Mouse (Mus musculus): ENCODE measurements at regions not wholly inside any gene's neighbourhood (a gene's known extent, or its start where the extent isn't known, plus 50 kb on each side); places are given as distances from the start of the nearest gene placed in this dataset.

DNA sequence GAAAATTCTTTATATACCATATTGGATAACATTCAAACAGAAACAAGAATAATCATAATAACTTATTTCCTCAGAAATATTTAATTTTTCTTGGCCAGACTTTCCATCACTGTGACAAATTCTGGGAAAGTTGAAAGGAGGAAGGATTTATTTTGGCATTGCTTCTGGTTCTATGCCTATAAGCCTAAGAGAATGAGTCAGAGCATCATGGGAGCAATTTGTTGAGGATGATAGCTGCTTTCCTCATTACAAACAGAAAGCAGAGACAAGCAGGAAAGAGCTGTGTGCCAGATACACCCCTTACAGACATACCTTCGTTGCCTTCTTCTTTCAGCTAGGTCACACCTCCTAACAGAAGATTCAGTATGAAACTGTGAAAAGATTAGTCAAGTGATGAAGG, 115.3 kb downstream of the Rgs21 start:
- no peak for ATAC-seq (replicated peaks; ENCODE audit: low FRiP score, poor library complexity, severe bottlenecking)

DNA sequence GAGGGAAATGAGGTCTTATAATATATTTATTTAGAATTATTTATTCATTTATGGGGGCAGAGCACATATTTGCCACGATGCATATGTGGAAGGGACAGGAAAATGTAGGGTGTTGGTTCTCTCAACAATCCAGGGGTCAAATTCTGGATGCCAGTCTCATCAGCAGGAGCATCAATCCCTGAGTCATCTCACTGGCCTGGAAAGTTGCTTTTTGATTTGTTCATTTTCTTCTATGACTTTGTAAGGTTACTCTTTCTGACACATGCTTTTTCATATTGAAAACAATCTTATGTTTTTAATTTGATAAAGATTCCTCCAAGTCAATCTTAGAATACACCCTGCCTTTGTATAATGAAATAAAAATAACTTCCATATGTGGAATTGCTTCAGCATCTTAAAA, 115.7 kb downstream of the Rgs21 start:
- no peak for ATAC-seq (replicated peaks; ENCODE audit: low FRiP score, poor library complexity, severe bottlenecking)

DNA sequence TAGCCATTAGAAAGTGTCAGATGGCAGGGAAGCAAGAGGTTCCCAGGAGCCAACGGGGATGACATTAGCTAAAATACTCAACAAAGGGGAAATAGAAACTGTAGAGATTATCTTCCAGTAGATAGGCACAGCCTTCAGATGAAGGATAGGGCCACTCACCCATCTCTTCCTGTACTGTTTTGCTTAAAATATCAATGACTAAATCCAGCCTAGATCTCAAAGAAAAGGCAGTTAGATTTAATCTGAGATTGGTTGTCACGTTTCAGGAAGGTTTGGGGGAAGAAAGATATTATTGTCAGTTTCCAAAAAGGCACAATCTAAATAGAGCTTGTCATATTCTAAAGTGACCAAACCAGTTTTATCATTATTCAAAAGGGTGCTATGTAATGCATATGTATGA, 130.8 kb downstream of the Rgs21 start:
- ATAC-seq (replicated peaks; ENCODE audit: low FRiP score, poor library complexity, severe bottlenecking), result no peak

DNA sequence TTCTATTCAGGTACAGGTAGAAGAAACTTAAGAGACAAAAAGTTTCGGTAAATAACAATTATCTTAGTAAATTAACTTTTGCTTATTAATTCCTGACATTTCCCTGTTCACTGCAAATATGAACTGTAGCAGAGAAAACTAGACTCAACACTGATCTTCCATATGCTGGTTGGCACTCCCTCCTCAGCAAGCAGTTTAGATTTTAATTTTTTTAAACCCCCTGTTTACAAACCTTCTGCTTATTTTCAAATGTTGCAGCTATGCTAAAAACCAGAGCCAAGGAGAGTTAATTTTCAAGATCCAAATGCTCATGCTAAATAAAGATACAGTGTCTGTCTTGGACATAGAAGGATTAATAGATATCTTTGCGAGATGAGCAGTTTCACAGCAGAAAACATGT, 134.7 kb downstream of the Rgs21 start:
- no peak for ATAC-seq (replicated peaks; ENCODE audit: low FRiP score, poor library complexity, severe bottlenecking)

DNA sequence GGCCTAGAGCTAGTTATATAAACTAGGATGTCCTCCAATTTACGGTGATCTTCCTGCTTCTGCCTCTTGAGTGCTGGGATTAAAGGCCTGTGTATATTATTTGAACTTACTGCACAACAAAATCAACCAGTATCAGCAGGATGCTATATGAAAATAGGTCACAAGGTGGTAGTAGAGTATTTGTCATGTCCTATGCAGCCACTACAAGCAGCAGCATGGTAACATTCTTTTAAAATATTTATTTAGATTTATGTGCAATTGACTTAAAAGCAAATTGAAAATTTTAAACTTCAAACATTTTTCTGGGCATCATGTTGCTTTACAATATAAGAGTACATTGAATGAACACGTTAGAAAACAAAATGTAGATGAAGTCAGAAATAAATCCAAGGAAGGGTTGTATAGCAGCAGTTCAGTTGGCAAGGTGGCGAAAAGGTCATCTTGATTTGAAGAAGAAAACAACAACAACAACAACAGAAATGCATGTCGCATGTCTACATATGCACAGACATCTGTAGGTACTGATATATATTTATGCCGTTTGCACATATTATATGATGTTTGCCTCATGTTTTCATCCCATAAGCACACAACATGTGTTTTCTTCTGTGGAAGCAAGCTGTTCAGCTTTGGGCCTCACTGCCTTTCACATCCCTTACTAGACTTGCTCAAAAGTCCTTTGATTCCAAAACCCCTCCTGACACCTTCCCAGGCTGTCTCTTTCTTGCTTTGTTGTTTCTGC, 135.8 kb downstream of the Rgs21 start:
- ATAC-seq (replicated peaks; ENCODE audit: low FRiP score, poor library complexity, severe bottlenecking), result no peak

DNA sequence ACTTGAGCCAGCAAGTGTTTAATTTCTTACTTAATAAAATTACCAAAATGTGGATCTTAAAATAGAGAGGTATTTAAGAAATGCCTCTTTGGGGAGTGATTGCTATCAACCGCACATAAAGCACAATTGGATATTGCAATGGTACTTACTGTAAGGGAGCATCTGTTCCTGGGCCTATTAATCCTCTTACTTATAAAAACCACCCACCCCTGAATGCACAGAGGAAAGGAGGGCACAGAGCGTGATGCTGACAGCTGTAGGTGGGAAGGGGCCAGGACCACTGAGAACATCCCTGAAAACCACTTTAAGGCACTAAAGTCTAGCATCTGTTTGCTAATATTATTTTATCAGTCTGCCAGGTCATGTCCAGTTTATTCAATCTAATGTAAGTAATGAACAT, 146.1 kb downstream of the Rgs21 start:
- no peak for ATAC-seq (replicated peaks; ENCODE audit: low FRiP score, poor library complexity, severe bottlenecking)

DNA sequence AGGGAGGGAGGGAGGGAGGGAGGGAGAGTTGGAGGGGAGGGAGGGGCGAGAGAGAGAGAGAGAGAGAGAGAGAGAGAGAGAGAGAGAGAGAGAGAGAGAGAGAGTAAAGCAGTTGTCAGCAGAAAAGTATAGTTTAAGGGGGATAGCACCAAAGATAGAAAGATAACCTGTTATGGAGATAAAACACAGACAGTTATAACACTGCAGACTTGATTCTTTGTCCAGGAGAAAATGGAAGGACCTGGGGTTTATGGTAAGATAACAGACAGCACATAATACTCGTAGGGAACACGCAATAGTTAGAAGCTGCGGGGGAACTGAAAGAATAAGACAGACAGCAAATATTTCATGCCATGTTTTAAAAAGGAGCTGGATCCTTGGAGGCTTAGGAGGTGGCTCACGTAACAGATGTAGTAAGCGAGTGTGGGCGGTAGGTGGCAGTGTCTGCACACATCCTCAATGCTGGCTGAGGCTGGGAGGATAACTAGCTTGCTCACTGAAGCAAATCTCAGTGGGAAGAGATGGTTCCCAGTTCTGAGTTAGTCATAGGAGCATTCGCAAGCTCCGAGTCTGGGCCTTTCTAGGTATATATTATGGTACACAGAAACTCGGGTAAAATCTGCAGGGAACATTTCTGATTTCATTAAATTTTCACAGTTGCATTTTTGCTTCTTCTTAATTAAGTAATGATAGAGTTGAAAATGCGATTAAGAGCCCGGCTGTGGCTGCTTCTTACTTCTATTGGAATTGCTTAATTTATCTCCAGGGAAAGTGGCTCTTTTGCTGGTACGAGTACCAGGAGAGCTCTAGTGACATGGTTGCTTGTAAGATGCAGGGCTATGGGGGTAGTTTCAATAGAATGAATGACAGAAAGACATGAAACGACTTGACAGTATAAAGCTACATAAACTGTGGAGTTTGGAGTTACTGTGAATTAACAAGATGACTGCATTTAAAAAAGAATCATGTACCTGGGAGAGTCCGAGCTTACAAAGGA, 157.6 kb upstream of the Rgs1 start:
- peak; percentile 79 for ATAC-seq (replicated peaks; ENCODE audit: low FRiP score, poor library complexity, severe bottlenecking)

DNA sequence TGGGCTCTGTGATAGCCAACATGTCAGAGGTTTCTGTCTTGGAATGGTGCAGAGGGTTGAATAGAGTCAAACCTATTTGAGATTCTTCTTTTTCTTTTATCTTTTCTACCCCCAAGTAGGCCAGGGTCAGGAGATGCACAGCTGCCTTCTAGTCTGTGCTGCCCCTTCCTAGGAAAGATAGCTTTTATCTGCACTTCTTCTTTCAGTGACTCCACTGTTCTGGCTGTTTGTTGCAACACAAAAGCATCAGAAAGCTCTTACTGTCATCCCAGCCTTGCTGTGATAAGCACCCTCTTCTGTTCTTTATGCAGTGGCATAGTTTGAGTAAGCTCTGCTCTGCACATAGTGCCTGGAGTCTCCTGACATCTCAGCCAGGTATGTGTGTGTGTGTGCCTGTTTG, 156.7 kb upstream of the Rgs1 start:
- ATAC-seq (replicated peaks; ENCODE audit: low FRiP score, poor library complexity, severe bottlenecking), result no peak

DNA sequence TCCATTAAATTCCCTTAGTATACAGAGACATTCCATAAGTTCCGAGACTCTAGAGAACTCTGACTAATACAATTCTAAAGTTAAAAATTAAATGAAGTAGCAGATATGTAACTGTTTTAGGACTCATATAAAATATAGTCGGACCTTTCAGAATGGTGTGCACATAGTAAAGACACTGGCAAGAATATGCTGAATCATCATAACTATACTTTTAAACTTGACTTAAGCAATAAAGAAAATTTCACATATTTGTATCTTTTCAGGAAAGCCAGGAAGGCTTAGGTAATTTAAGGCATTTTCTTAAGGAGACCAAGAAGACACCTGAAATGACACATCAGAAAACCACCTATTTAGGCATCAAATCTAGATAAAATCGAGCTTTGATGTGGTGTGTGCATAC, 156.0 kb upstream of the Rgs1 start:
- ATAC-seq (replicated peaks; ENCODE audit: low FRiP score, poor library complexity, severe bottlenecking), result no peak

DNA sequence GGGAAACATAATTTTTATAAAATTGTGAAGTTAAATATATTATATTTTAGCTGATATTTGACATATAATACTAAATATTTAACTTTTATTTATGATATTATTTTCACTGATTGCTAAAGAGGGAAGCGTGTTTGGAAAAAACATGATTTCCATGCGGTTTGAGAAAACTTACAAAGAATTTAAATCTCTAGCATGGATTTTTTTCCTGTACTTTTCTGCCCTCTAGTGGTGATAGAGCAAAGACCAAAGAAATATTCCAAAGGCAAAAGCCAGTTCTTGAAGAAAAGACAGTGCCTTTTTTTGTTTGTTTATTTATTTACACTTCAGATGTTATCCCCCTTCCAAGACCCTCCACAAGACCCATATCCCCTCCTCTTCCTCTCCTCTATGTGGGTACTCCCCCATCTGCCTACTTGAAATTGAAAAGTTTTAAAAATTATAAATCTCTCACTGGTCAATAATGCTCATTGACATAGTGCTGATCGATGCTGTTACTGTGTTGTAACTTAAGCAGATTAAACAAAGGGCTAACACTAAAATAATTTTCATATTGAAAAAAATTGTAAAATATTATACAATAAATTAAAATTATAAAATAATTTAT, 131.1 kb upstream of the Rgs1 start:
- ATAC-seq (replicated peaks; ENCODE audit: low FRiP score, poor library complexity, severe bottlenecking), result no peak

DNA sequence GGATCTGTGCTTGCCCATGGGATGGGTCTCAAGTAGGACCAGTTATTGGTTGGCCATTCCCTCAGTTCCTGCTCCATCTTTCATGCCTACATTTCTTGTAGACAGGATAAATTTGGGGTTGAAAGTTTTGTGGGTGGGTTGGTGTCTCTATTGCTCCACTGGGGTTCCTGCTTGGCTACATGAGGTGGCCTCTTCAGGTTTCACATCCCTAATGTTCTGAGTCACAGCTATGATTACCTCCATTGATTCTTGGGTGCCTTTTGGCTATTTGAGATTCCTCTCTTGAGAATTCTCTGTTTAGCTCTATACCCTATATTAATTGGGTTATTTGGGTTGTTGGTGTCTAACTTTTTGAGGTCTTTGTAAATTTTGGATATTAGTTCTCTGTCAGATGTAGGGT, 125.1 kb upstream of the Rgs1 start:
- ATAC-seq (replicated peaks; ENCODE audit: low FRiP score, poor library complexity, severe bottlenecking), result no peak

DNA sequence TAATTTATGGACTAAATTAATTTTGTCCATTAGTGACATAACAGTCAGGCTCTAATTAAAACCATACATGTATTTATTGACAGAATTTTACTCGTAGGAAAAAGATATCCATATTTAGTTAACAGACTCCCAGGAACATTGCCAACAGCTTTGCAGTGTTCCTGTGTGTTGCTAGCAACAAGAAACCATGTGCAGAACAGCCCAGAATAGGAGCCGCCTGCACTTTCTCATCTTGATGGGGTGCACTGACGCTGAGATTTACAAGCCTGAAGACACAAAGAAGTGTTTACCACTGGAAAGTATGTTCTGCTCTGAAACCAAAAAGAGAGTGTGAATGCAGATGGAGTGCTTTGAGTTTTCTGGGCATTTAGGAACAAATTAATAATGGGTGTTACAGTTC, 118.5 kb upstream of the Rgs1 start:
- no peak for ATAC-seq (replicated peaks; ENCODE audit: low FRiP score, poor library complexity, severe bottlenecking)

DNA sequence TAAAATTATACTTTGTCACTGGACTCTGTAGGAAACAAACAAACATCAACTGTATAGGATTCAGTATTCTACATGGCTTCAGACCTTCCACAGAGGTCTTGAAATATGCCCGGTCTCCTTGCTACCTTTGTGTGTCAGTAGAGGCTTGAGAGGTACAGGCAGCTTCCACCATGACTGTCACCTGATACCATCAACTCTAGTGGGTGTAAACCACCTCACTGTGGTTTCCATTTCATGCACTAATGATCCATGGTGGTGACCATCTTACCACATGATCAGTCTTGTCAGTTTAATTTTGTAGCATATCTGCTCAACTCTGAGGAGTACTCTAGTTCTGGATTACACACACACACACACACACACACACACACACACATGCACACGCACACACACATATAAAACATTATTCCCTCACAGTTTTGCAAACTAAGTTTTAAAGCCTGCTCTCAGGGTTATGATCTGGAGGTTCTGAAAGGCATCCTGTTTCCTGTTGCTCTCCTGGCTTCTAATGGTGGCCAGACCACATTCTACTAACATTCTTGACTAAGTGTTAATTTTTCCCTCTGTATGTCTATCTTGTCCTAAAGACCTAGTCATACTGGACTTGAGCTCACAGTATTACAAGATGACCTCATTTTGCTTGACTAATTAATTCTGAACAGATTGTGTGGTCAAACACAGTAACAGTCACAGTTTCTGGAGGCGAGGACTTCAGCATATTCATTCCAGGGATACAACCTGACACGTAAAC, 106.7 kb upstream of the Rgs1 start:
- no peak for ATAC-seq (replicated peaks; ENCODE audit: low FRiP score, poor library complexity, severe bottlenecking)

DNA sequence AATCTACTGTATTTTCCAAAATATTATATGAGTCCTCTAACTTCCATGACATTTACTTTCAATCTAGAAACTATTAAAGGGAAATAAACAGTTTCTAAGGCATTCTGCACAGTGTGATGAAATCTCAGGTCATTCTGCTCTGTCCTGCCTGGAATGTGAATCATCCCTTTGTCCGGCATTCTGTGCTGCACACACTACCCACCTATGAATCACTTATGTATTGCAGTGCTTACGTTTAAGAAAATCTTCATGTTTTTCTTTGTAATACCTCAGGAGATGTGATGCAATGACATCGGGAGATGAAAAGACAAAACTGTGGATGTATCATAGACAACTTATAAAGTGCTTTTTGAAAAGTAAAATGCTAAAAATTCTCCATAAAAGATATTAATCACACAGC, 106.0 kb upstream of the Rgs1 start:
- ATAC-seq (replicated peaks; ENCODE audit: low FRiP score, poor library complexity, severe bottlenecking), result no peak

DNA sequence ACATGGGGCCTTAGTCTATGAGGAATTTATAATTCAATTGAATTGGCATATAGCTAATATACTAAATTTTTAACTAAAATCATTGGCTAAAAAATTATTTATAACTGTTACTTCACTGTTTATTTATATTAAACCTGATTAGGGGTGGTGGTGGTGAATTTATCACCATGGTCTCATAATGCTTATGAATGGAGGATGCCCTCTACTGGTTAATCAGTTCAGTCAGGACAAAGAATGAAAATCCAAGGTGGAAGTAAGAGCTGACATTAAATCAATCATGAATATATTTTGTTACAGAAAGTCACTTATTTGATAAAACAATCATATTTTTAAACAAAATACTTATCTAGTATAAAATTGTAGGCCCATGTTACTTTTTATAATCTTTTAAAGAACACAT, 104.3 kb upstream of the Rgs1 start:
- no peak for ATAC-seq (replicated peaks; ENCODE audit: low FRiP score, poor library complexity, severe bottlenecking)

DNA sequence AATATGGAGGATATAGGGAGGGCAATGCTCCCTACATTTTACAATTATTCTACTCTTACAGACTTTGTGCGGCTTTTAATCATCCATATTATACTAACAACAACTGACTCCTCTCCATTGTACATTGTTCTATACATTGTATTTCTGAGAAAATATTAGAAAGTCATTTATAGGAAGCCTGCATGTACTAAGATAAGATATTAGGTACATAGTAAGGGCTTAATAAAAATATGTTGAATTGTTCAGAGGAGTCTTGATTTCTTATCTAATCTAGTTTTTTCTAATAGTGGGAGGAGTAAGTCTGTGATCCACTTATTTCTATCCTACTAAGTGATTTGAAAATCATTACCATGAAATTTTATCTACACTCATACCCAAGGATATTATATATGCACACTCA, 94.8 kb upstream of the Rgs1 start:
- ATAC-seq (replicated peaks; ENCODE audit: low FRiP score, poor library complexity, severe bottlenecking), result no peak

DNA sequence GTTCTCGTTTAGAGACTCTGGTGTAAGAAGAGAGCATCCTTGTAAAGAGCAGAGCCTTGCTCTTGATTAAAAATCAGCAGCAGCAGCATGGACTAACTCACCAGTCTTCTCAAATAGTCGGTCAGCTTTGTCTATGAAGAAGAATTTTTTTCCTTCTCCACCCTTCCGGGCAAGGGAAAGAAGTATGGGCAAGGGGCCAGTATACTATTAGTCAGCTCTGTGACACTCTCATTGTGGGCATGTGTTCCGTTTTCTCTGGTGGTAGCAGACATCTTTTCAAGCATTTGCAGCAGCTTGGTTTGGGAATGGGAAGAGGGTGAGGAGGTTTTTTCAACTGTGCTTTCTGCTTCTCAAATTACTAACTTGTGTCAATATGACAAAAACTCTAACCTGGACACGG, 94.3 kb upstream of the Rgs1 start:
- no peak for ATAC-seq (replicated peaks; ENCODE audit: low FRiP score, poor library complexity, severe bottlenecking)

DNA sequence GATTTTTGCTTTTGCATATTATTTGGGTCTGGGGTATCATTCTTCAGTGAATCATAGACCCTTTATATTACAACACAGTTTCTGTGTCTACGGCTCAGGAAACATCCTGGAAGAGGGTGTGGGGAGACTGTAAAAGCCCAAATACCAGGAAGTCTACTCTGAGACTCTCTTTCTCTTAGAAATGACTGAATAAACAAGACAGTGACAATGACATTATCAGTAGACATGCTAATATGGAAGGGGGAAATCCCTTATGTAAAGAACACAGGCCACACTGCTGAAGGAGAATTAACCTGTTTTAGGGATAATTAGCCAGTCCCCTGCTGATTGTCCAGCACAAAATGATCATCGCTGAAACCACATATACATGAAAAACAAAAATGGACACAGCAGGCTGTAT, 88.5 kb upstream of the Rgs1 start:
- ATAC-seq (replicated peaks; ENCODE audit: low FRiP score, poor library complexity, severe bottlenecking), result no peak

DNA sequence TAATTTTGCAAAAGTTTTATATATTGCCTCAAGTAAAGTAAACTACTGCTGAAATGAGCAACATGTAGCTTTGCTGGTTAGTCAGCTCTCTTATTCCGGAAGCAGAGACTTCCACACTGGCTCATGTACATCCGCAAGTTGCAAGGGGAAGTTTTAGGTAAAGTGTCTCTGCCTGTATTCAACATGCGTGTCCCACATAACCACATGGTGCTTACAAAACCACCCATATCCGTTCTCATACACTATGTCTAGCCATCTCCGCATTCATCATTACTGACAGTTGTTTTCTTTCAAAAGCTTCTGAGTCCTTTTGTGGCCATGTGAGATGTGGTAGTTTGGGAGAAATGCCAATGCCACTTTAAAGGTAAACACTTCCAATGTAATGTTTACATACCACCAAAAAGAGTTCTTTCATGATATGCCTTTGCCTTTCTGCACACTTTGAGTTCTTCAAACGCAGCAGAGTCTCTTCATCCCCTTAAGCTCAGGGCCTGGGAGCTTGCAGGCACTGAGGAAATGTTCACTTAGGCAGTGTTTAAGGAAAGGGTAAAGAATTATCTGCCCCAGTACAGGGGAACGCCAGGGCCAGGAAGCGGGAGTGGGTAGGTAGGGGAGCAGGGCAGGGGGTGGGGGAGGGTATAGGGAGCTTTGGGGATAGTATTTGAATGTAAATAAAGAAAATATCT, 81.5 kb upstream of the Rgs1 start:
- ATAC-seq (replicated peaks; ENCODE audit: low FRiP score, poor library complexity, severe bottlenecking), result no peak

DNA sequence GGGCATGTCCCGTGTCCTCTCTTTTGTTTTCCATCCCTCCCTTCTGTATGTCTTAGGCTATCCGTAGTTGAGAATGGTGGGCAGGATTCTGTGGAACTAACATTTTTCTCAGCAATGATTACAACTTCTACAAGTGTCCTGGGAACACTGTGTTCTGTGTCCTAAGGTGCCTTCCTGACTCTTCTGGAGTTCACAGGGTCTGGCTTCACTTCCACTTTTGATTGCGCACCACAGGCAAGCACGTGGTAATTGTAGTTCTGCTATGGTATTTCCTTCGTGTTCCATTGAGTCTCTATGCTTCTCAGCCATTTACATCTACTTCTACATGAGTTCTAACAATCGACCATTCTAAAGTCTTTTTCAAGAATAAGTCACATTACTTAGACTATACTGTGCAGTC, 70.4 kb upstream of the Rgs1 start:
- no peak for ATAC-seq (replicated peaks; ENCODE audit: low FRiP score, poor library complexity, severe bottlenecking)
